Mouse (Mus musculus) cerebellum, adult 11-12 months (tissue): Measurements from ENCODE around the gene Slc39a10.
"Not testable (repeated sequence)": the region's sequence is repeated elsewhere in the genome, so short reads cannot be mapped to it uniquely, and the experiment has no call there.

Source experiments
- DNase-seq: peaks from one replicate; pipeline ENCODE4 v3.0.0; 2022

Slc39a10 gene

GRCm38 (mm10) chr1:46764600-46764999 lies 128.1 kb downstream of the Slc39a10 start:
- DNase-seq, result not testable (repeated sequence)
